Mouse (Mus musculus) T-helper 17 cell (primary cell): Measurements from ENCODE around the gene Slc25a39.
"Not testable (repeated sequence)": the region's sequence is repeated elsewhere in the genome, so short reads cannot be mapped to it uniquely, and the experiment has no call there.

Experiments used
- in situ Hi-C, 2 experiments: fragments of 300-600 bp; cut with MboI, MseI; formaldehyde crosslinking; loops; 1 replicate in 1 of 2; 2 replicates in 1 of 2; pipeline ENCODE4 v1.15.1; 2025; ENCODE audit warnings: high pct_unique_total_duplicates in 2 of 2

The Slc25a39 gene

DNA sequence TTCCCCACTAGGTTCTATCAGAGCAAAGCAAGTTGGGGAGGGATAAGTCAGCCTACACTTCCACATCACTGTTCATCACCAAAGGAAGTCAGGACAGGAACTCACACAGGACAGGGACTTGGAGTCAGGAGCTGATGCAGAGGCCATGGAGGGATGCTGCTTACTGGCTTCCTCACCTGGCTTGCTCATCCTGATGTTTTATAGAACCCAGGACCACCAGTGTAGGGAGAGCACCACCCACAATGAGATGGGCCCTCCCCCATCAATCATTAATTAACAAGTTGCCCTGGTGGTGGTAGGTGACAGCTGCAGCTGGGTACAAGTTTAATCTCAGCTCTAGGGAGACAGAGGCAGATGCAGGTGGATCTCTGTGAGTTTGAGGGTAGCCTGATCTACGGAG, 9.4 kb upstream of the Slc25a39 start:
- in situ Hi-C loops, result no loop called here

DNA sequence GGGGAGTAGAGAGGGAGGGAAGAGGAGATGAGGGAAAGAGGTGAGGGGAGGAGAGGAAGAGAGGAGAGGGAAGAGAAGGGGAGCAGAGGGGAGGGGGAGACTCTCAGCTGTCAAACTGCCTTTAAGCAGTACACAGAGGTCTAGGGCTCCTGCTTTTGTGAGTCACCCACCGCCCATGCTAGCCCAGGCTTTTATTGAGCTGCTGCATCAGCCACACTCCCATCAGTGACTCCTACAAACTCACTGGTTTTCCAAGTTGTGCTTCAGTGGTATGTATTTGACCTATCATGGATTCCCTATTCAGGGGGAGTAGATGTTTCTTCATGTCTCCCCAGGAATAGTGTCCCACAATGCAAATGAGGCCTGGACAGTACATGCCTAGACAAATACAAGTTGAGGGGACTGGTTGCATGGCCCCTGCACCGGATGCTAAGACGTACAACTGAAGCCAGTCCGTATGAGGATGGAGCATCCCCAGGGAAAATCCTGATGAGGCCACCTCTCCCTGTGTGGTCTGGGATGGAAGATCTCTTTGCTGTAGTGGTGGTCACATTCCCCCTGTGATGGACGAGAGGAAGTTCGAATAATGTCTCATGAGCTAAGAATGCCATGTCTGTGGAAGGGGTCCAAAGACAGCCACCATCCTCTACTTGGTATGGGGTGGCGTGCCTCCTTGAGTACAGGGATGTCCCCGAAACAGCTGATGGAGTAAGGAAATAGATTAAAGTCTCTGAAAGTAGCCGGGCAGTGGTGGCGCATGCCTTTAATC, 7.5 kb upstream of the Slc25a39 start:
- in situ Hi-C loops, result no loop called here

DNA sequence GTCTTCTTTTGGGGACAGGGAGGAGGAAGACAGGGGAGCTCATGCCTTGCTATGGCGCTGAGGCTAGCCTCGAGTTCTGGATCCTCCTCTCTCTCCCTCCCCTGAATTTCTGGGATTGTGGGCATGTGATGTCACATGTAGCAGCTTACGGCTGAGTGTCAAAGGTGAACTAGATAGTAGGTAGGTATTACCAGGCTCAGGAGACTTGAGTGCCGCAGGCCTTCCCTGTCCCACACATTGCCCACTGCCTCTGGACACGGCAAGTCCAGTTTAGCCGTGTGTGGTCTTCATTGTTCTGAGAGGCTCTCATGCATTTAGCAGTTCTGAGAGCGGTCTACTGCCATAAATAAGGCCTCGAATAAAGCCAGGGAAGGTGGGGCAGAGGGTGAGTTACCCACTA, 5.3 kb upstream of the Slc25a39 start:
- in situ Hi-C loops, result no loop called here

DNA sequence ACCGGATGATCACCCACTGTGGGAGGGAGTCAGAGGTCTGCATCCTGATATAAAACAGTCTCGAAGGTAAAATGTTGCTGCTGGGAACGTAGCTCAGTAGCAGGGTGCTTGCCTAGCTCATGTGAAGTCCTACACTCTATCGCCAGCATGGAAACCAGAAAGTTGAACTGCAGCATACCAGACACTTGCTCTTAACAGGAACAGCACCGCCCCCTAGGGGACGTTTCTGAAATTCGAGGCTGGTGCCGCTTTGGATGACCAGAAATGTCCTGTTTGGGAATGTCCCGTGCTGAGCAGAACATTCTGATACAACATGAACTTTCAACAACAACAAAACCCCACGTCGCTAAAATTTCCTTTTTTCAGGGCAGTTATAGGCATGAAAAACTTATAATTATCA, 4.0 kb upstream of the Slc25a39 start:
- in situ Hi-C loops, result no loop called here

DNA sequence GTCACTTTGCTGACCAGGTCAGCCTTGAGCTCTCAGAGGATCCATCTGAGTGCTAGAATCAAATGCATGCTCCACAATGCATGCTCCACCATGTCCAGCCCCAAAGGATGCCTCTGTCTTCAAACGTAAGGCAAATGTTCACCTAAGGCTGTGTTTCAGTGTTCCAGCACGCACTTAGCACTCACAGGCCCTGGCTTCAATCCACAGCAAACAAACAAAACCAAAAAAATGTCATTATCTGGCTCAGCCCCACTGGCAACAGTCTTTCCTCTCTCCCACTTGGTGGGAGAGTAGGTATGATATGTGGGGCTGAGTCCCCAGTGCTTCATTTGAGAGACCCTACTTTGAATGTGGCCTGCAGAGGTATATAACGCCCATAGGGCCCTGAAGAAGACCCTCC, 3.3 kb upstream of the Slc25a39 start:
- in situ Hi-C loops, result no loop called here

DNA sequence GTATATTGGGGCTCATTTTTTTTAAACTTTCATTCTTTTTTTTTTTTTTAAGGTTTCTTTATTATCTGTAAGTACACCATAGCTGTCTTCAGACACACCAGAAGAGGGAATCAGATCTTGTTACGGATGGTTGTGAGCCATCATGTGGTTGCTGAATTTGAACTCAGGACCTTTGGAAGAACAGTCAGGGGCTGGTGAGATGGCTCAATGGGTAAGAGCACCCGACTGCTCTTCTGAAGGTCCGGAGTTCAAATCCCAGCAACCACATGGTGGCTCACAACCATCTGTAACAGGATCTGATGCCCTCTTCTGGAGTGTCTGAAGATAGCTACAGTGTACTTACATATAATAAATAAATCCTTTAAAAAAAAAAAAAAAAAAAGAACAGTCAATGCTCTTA, 2.6 kb upstream of the Slc25a39 start:
- in situ Hi-C loops, result not testable (repeated sequence)

DNA sequence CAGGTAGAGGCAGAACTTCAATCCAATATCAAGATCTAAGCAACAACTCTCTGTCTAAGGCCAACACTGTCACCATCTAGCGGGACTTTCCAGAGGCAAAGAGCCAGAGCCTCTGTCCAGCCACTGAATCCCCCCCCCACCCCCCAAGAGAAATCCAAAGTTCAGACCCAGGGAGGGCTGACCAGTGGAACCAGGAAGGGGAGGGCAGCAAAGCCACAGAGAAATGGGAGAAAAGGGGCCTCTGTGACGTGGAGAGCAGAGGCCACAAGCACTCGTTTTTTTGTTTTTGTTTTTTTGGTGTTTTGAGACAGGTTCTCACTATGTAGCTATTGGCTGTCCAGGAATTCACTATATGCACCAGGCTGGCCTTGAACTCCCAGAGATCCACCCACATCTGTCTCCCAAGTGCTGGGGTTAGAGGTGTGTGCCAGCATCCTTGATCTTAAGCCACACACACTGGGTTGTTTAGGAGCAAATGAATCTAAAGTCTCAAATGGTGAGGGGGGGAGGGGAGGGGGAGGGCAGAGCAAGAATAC, 2.1 kb upstream of the Slc25a39 start:
- in situ Hi-C loops, result loop anchor here in 1 of 2 experiments (10.0 kb wide), 1 partner anchor 115 kb away; the partner anchor contains the start of gene Atxn7l3

DNA sequence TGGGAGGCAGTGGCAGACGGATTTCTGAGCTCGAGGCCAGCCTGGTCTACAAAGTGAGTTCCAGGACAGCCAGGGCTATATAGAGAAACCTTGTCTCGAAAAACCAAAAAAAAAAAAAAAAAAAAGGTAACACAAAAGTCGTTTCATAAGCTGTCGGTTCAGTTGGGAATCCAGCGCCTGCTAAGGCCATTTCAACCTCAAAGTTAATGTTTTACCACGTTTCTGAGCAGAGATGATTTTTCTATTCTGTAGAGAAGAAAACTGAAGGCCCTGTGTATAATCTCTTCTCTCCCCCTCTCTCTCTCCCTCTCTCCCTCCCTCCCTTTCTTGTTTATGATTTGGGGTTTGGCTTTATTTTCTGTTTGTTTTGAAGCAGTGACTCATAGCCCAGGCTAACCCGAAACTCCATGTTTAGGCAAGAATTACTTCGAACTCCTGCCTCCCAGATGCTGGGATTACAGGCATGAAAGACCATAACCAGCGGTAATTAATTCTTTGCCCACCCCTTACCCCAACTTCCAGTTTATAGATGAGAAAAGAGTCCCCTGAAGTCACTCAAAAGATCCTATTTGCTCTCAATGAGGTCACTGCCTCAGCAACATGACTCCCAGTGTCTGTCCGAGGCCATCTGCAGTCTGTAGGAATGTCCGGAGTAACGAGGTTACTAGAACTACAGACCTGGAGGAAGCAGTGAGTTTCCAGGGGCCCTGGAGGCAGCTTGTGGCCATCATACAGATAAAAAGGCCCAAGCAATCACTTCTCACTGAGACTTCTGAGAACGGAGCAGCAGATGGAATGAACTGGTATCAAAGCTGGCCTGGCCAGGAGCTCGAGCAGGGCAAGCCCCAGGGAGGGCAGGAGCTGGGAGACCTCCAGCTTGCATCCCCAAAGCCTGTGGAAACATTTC, 1.4 kb upstream of the Slc25a39 start:
- in situ Hi-C loops, result loop anchor here in 1 of 2 experiments (10.0 kb wide), 1 partner anchor 114 kb away; the partner anchor contains the start of gene Atxn7l3

DNA sequence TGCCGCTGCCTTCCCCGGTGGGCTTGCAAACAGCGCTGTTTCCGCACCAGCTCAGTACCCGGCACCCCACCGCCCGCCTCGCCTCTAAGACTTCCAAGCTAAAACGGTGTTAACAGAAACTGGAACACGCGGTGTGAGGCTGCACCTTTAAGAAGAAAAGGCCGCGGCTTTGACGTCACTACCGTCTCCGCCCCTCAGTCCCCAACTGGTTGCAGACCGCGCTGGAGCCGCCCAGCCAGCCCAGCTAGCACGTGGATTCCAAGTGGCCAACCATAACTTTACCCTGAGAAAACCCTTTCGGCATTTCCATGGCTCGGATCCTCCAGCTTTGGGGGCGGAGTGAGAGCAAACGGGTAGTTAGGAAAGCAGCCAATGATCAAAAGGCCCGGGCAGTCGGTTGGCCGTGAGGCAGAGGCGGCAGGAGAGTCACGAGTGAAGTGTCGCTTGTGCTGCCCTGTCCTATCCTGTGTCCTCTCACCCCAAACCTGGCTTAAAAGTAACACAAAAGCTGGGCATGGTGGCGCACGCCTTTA, 664 bp upstream of the Slc25a39 start:
- in situ Hi-C loops, result loop anchor here in 1 of 2 experiments (10.0 kb wide), 1 partner anchor 114 kb away; the partner anchor contains the start of gene Atxn7l3

DNA sequence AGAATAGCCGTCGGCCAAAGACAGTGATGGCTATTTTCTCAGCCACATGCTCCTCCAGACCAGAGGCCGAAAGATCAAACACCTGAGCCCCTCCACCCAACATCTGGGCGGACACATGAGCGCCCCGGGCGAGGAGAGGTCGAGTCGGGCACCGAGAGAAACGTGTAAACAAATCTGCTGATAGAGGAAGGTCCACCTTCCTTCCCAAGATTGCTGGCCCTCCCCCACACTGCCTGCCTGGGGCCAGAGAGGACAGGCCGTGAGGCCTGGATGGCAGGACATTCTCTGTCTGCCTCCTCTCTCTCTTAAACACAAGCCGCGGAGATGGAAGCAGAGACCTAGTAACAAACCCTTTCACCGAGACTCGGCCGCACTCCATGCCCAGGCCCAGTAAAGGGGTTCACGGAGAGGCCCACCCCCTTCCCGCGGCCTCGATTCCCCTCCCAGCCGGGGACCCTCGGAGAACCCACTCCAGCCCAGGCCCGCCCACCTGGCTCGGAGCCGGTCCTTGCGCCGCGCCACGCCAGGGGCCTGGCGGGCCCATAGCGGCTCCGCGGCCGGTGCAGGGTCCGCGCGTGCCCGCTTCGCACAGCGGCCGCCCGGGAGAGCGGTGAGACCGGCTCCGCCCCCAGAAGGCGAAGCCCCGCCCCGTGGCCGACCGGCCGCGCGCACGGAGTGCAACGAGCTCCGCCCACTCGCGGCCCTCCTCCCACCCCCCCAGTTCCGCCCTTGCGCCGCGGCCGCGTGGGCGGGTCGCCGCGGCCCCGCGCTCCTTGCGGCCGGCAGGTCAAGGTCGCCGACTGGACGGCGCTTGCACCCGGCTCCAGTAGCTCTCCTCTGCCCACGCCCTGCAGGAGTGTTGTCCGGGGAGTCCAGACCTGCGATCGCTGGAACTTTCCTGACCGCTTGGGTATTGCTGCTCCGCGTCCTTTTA, 579 bp downstream of the Slc25a39 start:
- in situ Hi-C loops, result loop anchor here in 1 of 2 experiments (10.0 kb wide), 1 partner anchor 112 kb away; the partner anchor contains the start of gene Atxn7l3

DNA sequence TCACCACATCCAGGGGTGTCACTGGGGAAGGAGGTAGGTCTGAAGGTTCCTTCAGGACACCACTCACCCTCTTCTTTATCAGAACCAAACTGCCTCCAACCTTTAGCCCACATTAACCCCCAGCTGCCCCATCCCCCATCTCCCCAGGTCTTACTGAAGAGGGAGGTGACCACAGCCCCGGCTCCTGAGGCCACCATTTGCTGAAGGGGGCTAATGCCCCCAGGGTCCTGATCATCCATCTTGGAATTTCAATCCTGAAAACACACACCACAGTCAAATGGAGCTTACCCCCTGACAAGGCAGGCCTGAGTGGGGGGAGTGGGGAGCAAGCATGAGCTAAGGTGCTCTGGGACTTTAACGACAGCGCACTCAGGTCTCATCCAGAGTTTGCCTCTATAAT, 1.3 kb downstream of the Slc25a39 start:
- in situ Hi-C loops, result loop anchor here in 1 of 2 experiments (10.0 kb wide), 1 partner anchor 112 kb away; the partner anchor contains the start of gene Atxn7l3

DNA sequence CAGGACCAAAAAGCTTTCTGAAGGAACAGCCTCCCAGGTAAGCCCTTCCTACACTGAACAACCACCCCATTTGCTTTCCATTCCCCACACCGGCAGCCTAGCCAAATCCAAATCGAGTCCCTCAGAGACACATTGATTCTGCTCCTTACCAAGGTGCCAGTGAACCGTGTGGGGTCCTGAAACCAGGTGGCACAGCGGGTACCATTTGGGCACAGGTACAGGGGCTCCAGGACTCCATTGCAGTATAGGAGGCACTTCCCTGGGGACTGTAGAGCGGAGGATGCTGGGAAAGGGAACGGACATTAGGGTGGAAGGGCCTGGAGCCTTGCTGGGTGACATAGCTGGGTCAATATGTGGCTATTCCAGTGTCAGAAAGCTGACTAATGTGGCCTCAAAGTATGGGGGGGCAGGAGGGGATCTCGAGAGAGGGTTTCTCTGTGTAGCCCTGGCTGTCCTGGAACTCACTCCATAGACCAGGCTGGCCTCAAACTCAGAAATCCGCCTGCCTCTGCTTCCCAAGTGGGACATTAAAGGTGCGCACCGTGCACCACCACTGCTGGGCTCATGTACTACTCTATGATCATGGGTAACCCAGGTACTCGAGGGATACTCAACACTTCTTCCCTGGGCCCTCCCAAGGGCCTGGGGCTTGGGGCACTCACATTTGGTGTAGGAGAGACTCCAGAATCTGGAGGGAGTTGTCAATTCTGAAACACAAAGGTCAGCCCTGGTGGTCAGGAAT, 2.0 kb downstream of the Slc25a39 start:
- in situ Hi-C loops, result loop anchor here in 1 of 2 experiments (10.0 kb wide), 1 partner anchor 111 kb away; the partner anchor contains the start of gene Atxn7l3

DNA sequence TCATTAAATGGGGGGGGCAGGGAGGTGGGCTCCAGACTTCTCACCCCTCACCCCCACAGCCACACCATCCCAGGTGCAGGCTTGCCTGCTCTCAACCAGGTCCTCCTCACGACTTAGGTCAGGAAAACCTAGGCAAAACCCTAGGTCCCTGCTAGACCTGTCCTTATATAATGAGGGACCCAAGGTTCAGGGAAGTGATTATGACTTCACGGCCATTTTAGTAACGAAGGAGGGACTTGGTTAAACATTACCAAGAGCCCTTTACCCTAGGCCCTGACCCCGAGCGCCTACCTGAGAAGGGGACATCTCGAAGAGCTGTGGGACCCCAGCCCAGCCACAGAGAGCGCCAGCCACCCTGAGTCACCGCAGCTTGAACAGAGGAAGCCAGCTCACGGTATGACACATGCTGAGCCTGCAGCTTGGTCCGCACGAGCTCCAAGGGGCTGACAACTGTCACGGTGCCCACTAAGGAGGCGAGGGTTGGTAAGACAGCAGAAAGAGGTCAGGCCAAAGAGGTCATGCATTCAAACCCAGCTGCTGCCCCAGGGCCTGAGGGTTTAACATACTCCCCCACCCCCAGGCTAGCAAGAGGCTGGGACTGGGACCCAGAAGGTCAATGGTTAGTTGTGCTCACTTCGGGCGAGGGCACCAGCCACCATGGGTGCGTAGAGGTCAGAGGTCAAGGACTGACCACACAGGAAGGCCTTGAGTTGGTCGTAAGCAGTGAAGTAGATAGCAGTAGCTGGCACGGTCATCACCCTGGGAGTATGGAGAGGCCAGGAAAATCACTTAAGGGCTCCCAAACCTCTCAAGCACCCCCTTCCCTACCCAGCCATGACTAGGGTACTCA, 3.4 kb downstream of the Slc25a39 start:
- in situ Hi-C loops, result loop anchor here in 1 of 2 experiments (10.0 kb wide), 1 partner anchor 110 kb away; the partner anchor contains the start of gene Atxn7l3

DNA sequence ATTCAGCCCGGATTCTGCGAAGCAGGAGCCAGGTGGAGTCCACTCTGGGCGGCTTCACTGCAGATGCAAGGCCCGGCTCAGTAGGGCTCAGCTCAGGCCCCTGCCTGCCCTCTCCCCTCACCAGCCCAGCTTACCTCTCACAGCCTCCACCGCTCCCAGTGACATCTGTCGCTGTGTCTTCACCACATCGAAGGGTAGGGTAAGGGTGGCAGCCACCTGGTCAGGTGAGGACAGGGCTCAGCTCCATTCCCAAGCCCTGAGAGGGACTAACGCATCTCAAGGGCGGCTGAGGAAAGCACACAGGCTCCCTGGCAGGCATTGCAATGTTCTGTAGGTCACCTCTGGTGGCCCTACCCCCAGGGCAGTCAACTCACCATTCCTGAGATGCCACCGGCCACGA, 4.1 kb downstream of the Slc25a39 start:
- in situ Hi-C loops, result loop anchor here in 1 of 2 experiments (10.0 kb wide), 1 partner anchor 109 kb away; the partner anchor contains the start of gene Atxn7l3

DNA sequence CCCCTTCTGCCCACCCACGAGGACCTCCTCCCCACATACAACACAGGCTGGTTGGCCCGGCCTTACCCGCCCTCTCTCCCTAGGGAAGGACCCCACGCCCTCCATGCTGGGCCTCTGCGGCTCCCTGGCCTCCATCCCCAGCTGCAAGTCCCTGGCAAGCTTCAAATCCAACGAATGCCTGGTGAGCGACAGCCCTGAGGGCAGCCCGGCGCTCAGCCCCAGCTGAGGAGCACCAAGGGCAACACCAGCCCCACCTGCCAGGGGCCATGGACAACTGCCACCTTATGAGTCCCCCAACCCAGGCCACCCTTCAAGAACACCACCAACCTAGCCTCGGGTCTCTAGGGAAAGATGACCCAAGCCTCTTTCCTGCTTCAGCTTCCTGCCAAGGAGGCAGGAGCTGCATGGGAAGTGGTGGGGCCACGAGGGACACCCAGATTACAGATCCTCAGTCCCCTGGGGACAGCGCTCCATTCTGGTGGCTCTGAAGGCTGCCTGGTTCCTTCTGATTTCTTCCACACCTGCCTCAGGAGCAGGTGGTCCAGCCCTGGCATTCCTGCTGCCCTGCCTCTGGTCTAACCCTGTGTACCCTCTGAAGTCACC, 5.7 kb downstream of the Slc25a39 start:
- in situ Hi-C loops, result loop anchor here in 1 of 2 experiments (10.0 kb wide), 1 partner anchor 107 kb away; the partner anchor contains the start of gene Atxn7l3

DNA sequence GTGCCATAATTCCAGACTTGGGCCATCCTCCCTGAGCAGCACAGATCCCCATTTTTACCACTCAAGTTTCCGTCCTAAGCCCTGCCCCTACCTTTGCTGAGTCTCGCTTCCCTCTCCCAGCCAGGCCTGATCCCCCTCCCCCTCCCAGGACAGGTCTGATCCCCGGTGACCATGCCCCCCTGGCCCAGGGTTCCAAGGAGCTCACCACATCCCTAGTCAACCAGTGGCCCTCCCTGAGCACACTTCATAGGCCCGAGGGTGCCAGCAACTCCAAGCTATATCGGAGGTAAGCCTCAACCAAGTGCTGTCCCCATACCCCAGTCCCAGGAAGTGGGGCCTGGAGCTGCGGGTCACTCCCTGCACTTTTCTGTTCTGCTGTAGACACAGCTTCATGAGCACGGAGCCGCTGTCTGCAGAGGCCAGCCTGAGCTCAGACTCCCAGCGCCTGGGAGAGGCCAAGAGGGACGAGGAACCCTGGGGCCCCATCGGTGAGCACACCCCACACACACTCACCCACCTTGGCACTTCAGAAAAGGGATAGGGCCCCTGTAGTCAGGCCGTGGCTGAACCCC, 7.1 kb downstream of the Slc25a39 start:
- in situ Hi-C loops, result loop anchor here in 1 of 2 experiments (10.0 kb wide), 1 partner anchor 106 kb away; the partner anchor contains the start of gene Atxn7l3

DNA sequence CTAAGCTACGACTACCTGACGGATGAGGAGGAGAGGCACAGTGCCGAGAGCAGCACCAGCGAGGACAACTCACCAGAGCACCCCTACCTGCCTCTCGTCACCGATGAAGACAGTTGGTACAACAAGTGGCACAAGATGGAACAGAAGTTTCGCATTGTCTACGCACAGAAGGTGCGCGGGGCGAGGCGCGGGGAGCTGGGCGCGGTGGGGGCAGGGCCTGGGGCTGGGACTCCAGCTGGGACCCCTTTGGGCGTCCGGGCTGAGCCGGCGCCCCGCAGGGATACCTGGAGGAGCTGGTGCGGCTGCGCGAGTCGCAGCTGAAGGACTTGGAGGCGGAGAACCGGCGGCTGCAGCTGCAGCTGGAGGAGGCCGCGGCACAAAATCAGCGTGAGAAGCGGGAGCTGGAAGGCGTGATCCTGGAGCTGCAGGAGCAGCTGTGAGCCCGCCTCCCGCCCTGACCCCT, 8.1 kb downstream of the Slc25a39 start:
- in situ Hi-C loops, result loop anchor here in 1 of 2 experiments (10.0 kb wide), 1 partner anchor 105 kb away; the partner anchor contains the start of gene Atxn7l3
